Mouse (Mus musculus) myocyte (in vitro differentiated cells): Measurements from ENCODE around the gene Ppp2r5b. TPM values are rescaled to one million over a fixed set of nuclear protein-coding genes. Genes with fewer than 3 reads are reported as not detected.

Experiments
- H3K27me3 ChIP-seq: one replicate; pipeline ENCODE4 v1.6.1; 2011; ENCODE audit not compliant: control insufficient read depth, insufficient read depth, insufficient read length
- H3K36me3 ChIP-seq: one replicate; pipeline ENCODE4 v1.6.1; 2011; ENCODE audit not compliant: control insufficient read depth, insufficient read depth
- H3K4me2 ChIP-seq: one replicate; pipeline ENCODE4 v1.6.1; 2011; ENCODE audit warnings: low read depth, control low read depth
- H3K4me3 ChIP-seq: one replicate; pipeline ENCODE4 v1.5.1; 2011; ENCODE audit warnings: mild to moderate bottlenecking, control low read depth, moderate library complexity
- H3K79me2 ChIP-seq: one replicate; pipeline ENCODE4 v1.6.1; 2011; ENCODE audit not compliant: control insufficient read depth, insufficient read depth
- H3ac ChIP-seq: one replicate; pipeline ENCODE4 v1.6.1; 2011; ENCODE audit not compliant: control insufficient read depth, insufficient read length
- CEBPB ChIP-seq: IDR thresholded peaks from 2 replicates; pipeline ENCODE4 v1.6.1; 2011; ENCODE audit warnings: mild to moderate bottlenecking, moderate library complexity; ENCODE audit not compliant: poor library complexity, insufficient read depth, severe bottlenecking
- E2F4 ChIP-seq: IDR thresholded peaks from one replicate; pipeline ENCODE4 v1.6.1; 2011; ENCODE audit warnings: mild to moderate bottlenecking, control low read depth, moderate library complexity; ENCODE audit not compliant: insufficient read depth
- MAX ChIP-seq: IDR thresholded peaks from one replicate; pipeline ENCODE4 v1.6.1; 2011; ENCODE audit warnings: low read depth, mild to moderate bottlenecking, control low read depth
- MYOD1 ChIP-seq, 3 experiments: IDR thresholded peaks; one replicate each; pipeline ENCODE4 v1.6.1; 2011; ENCODE audit warnings: control low read depth in 2 of 3, low read depth in 2 of 3, mild to moderate bottlenecking in 2 of 3, moderate library complexity in 1 of 3; ENCODE audit not compliant: insufficient read length in 2 of 3, control insufficient read depth in 1 of 3
- MYOG ChIP-seq, 3 experiments: IDR thresholded peaks; one replicate each; pipeline ENCODE4 v1.6.1; 2011; ENCODE audit warnings: control low read depth in 2 of 3, low read depth in 2 of 3, mild to moderate bottlenecking in 2 of 3; ENCODE audit not compliant: insufficient read length in 2 of 3, control insufficient read depth in 1 of 3, insufficient read depth in 1 of 3
- POLR2A ChIP-seq: IDR thresholded peaks from one replicate; pipeline ENCODE4 v1.6.1; 2011; ENCODE audit warnings: low read depth, mild to moderate bottlenecking, control low read depth, moderate library complexity; ENCODE audit not compliant: insufficient read length
- POLR2AphosphoS2 ChIP-seq: IDR thresholded peaks from one replicate; pipeline ENCODE4 v1.6.1; 2011; ENCODE audit warnings: low read depth, control low read depth; ENCODE audit not compliant: insufficient read length
- REST ChIP-seq: IDR thresholded peaks from one replicate; pipeline ENCODE4 v1.6.1; 2011; ENCODE audit warnings: mild to moderate bottlenecking, control low read depth, moderate library complexity; ENCODE audit not compliant: insufficient read depth, insufficient read length
- SRF ChIP-seq: IDR thresholded peaks from one replicate; pipeline ENCODE4 v1.6.1; 2011; ENCODE audit warnings: low read depth; ENCODE audit not compliant: control insufficient read depth, insufficient read length
- TCF12 ChIP-seq: IDR thresholded peaks from one replicate; pipeline ENCODE4 v1.6.1; 2011; ENCODE audit warnings: mild to moderate bottlenecking, control low read depth; ENCODE audit not compliant: poor library complexity, insufficient read depth, severe bottlenecking
- TCF3 ChIP-seq: IDR thresholded peaks from one replicate; pipeline ENCODE4 v1.6.1; 2011; ENCODE audit warnings: low read depth, control low read depth; ENCODE audit not compliant: insufficient read length
- USF1 ChIP-seq: IDR thresholded peaks from one replicate; pipeline ENCODE4 v1.6.1; 2011; ENCODE audit warnings: low read depth, mild to moderate bottlenecking, control low read depth, moderate library complexity
- polyA plus RNA-seq: library from polyadenylated mRNA; unstranded; fragments of >200 nt; fragmentation: generic; extraction: Trizol; gene quantifications from one replicate; pipeline ENCODE4 v1.2.1, GENCODE M21; 2012; ENCODE audit warnings: missing spikeins

Ppp2r5b gene
- polyA plus RNA-seq, 1 experiment: 51.4 TPM

- H3K36me3 ChIP-seq: peaks cover 3% of the 10 kb centered on the region
- H3ac ChIP-seq: no peak overlapping the region
- no peaks in the 10 kb centered on the region for H3K79me2 ChIP-seq
- TF ChIP-seq TCF3 (no peak), MYOG (IDR thresholded peaks at IDR 0.05; ENCODE audit: control insufficient read depth in 1 of 3, insufficient read depth in 1 of 3, insufficient read length in 2 of 3, low read depth in 2 of 3) (no peak), POLR2A (no peak), SRF (no peak), USF1 (no peak), REST (no peak)
- H3K4me2 ChIP-seq: no peak overlapping the region
- no peaks in the 10 kb centered on the region for H3K27me3 ChIP-seq
- H3K4me3 ChIP-seq: no peak overlapping the region
Observed at GRCm38 (mm10) chr19:6260946-6261345, 25.3 kb upstream of the Ppp2r5b start.

- Histone ChIP-seq H3ac (no peak overlapping the region), H3K79me2 (no peaks in the 10 kb centered on the region), H3K4me3 (no peak overlapping the region), H3K4me2 (no peak overlapping the region), H3K27me3 (no peaks in the 10 kb centered on the region), H3K36me3 (peaks cover 3% of the 10 kb centered on the region)
- no peak for TF ChIP-seq TCF12
- TF ChIP-seq SRF: no peak
Observed at GRCm38 (mm10) chr19:6260428-6260827, 24.8 kb upstream of the Ppp2r5b start.

- H3K36me3 ChIP-seq: no peaks in the 10 kb centered on the region
Observed at GRCm38 (mm10) chr19:6253021-6253420, 17.3 kb upstream of the Ppp2r5b start.

GRCm38 (mm10) chr19:6247526-6248300 lies 12.0 kb upstream of the Ppp2r5b start:
- Histone ChIP-seq H3K27me3 (no peaks in the 10 kb centered on the region), H3K79me2 (no peaks in the 10 kb centered on the region), H3K36me3 (no peaks in the 10 kb centered on the region), H3ac (no peak overlapping the region), H3K4me3 (no peak overlapping the region), H3K4me2 (no peak overlapping the region)
- TF ChIP-seq MYOD1 (IDR thresholded peaks at IDR 0.05; ENCODE audit: control insufficient read depth in 1 of 3, insufficient read length in 2 of 3, low read depth in 2 of 3) (no peak), USF1 (no peak), TCF3 (no peak), CEBPB (no peak), REST (no peak), TCF12 (no peak), SRF (no peak), POLR2AphosphoS2 (no peak), MAX (no peak), E2F4 (no peak), MYOG (IDR thresholded peaks at IDR 0.05; ENCODE audit: control insufficient read depth in 1 of 3, insufficient read depth in 1 of 3, insufficient read length in 2 of 3, low read depth in 2 of 3) (no peak), POLR2A (no peak)

More at GRCm38 (mm10) chr19:6253021-6253420, 17.3 kb upstream of the Ppp2r5b start:
- Histone ChIP-seq H3K27me3 (no peaks in the 10 kb centered on the region), H3K4me2 (no peak overlapping the region), H3K4me3 (no peak overlapping the region), H3ac (no peak overlapping the region), H3K79me2 (no peaks in the 10 kb centered on the region)
- no peak for TF ChIP-seq USF1
- TF ChIP-seq TCF12: no peak
- TF ChIP-seq MAX: no peak
- TF ChIP-seq REST: no peak
- no peak for TF ChIP-seq SRF
- TF ChIP-seq MYOD1 (IDR thresholded peaks at IDR 0.05; ENCODE audit: control insufficient read depth in 1 of 3, insufficient read length in 2 of 3, low read depth in 2 of 3): peak in 2 of 3 experiments; percentile 63 to 70
- no peak for TF ChIP-seq E2F4
- no peak for TF ChIP-seq CEBPB
- TF ChIP-seq TCF3: peak; percentile 41
- no peak for TF ChIP-seq POLR2AphosphoS2
- no peak for TF ChIP-seq POLR2A
- peak in 2 of 3 experiments; percentile 84 to 87 for TF ChIP-seq MYOG (IDR thresholded peaks at IDR 0.05; ENCODE audit: control insufficient read depth in 1 of 3, insufficient read depth in 1 of 3, insufficient read length in 2 of 3, low read depth in 2 of 3)

GRCm38 (mm10) chr19:6245806-6246205 lies 10.1 kb upstream of the Ppp2r5b start:
- Histone ChIP-seq H3K36me3 (no peaks in the 10 kb centered on the region), H3K4me3 (no peak overlapping the region), H3K4me2 (no peak overlapping the region), H3ac (no peak overlapping the region), H3K27me3 (no peaks in the 10 kb centered on the region), H3K79me2 (no peaks in the 10 kb centered on the region)
- TF ChIP-seq POLR2AphosphoS2 (no peak), MYOD1 (IDR thresholded peaks at IDR 0.05; ENCODE audit: control insufficient read depth in 1 of 3, insufficient read length in 2 of 3, low read depth in 2 of 3) (no peak), POLR2A (no peak), TCF12 (no peak), SRF (no peak), TCF3 (no peak), USF1 (no peak), E2F4 (no peak)
